Comparison of ENCODE assay signal across 9 mouse cellular contexts in the genomic region with DNA sequence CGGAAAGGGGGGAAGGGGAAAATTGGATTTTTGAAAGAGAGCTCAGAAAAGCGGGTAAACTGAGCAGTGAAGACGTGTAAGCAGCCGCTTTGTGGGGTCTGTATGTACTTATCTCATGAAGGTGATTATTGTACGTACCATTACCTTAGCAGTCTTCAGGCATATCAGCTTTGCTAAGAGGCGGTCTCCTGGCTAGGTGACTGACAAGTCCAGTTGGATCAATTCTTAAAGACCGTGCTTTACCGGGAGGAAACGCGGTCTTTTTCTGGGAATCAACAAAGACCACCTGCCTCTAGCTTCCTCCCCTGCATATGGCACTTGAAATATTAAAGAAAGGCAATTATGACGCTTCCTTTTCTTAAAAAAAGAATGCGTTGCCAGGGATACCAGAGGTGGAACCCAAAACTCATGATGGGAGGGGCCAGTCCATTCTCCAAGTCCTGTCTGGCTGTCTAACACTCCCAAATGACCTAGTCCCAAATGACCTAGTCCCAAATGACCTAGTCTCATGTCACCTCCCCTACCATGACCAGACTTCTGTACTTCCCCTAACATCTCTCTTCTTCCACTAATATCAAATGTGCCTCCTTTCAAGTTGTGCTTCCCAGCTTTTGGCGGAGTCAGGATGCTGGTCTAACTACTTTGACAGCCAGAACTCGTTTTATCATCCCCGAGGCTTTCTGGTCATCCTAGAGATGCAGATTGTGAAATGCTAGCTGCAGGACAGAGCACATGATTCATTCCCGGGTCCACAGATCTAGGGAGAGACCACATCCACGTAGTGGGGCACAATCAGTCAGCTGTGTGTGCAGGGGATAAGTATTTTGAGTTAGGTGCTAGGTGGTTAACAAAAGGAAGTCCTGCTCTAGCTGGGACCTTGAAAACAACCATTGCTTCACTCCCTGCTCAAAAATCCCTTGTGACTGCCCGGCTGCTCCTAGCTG. TPM values are rescaled to one million over a fixed set of nuclear protein-coding genes. Genes with fewer than 3 reads are reported as not detected.
DNase-seq lines count a peak whose midpoint lies in the region; ATAC-seq and TF ChIP-seq lines count a peak whose summit lies in the region.
"Had no signal": no experiment of that assay in that cellular context is flagged by ENCODE, and none has a peak within 500 bp of the region (broad histone marks: within the 10 kb centered on the region; RNA-seq: fewer than 3 reads in every experiment).

No protein-coding gene starts in this region.

- H3K9ac ChIP-seq in ES-Bruce4 (ENCODE audit: low read depth, poor library complexity, severe bottlenecking): no peak overlapping the region
- peak overlapping the region; percentile 71 for H3K9ac ChIP-seq in forebrain, embryonic 16.5 days (replicated peaks; ENCODE audit: low read depth, low read length)
- H3K9ac ChIP-seq in liver, embryonic 14.5 days (replicated peaks): no peak overlapping the region

- peaks cover 5% of the 10 kb centered on the region for H3K27me3 ChIP-seq in ES-Bruce4 (ENCODE audit: control insufficient read depth, insufficient read depth, low read length, poor library complexity, severe bottlenecking)
- H3K27me3 ChIP-seq in forebrain, embryonic 16.5 days (replicated peaks; ENCODE audit: control insufficient read depth, insufficient read depth, low read length): peaks cover 12% of the 10 kb centered on the region
- H3K27me3 ChIP-seq in liver, embryonic 14.5 days (ENCODE audit: control insufficient read depth, insufficient read depth, low read length): peaks cover 30% of the 10 kb centered on the region

- H3K4me3 ChIP-seq in ES-Bruce4 (ENCODE audit: low read depth, low read length): peak overlapping the region; percentile 88
- H3K4me3 ChIP-seq in forebrain, embryonic 16.5 days (replicated peaks; ENCODE audit: low read length): peak overlapping the region; percentile 80
- peak overlapping the region; percentile 47 to 59; a peak in 2 of 4 replicates for H3K4me3 ChIP-seq in liver, embryonic 14.5 days (ENCODE audit: insufficient read depth in 1 of 2, low read depth in 2 of 2, low read length in 2 of 2)

- H3K36me3 ChIP-seq in ES-Bruce4 (ENCODE audit: control insufficient read depth, insufficient read depth, low read length, poor library complexity, severe bottlenecking): no peaks in the 10 kb centered on the region
- H3K36me3 ChIP-seq in forebrain, embryonic 16.5 days (ENCODE audit: control insufficient read depth, insufficient read depth): no peaks in the 10 kb centered on the region
- H3K36me3 ChIP-seq in liver, embryonic 14.5 days (replicated peaks; ENCODE audit: control insufficient read depth, insufficient read depth, low read depth): no peaks in the 10 kb centered on the region

- ATAC-seq in forebrain, embryonic 16.5 days: no peak
- no peak for ATAC-seq in liver, embryonic 14.5 days (ENCODE audit: insufficient read depth)
- no peak for ATAC-seq in megakaryocyte-erythroid progenitor cell, adult 5-6 weeks (replicated peaks; ENCODE audit: low FRiP score, low TSS enrichment, poor library complexity, severe bottlenecking)

- peak; percentile 84 for DNase-seq in heart, adult 11 months
- no peak for DNase-seq in heart, adult 8-10 months (ENCODE audit: low spot score)
- no peak for DNase-seq in liver, embryonic 14.5 days (ENCODE audit: low read depth in 3 of 3, low spot score in 3 of 3)
- no peak for DNase-seq in spleen, postnatal 36 days (ENCODE audit: low spot score in 2 of 2)
- no peak for DNase-seq in left cerebral cortex, postnatal 4 days

- 33% methylated on average over 18 of the region's 18 CpGs for WGBS in forebrain, embryonic 16.5 days
- WGBS in liver, embryonic 14.5 days (ENCODE audit: insufficient replicate concordance): 31% methylated on average over 18 of the region's 18 CpGs

- H3K4me1 ChIP-seq in ES-Bruce4 (ENCODE audit: control insufficient read depth, insufficient read depth, low read length): no peaks in the 10 kb centered on the region
- H3K4me1 ChIP-seq in forebrain, embryonic 16.5 days (replicated peaks; ENCODE audit: control insufficient read depth, insufficient read depth, low read length): peaks cover 16% of the 10 kb centered on the region
- H3K4me1 ChIP-seq in liver, embryonic 14.5 days (replicated peaks; ENCODE audit: control insufficient read depth in 2 of 2, insufficient read depth in 2 of 2, low read length in 1 of 2): peaks cover 0 to 9% of the 10 kb centered on the region in 2 experiments; a peak in 2 of 4 replicates

- no peak for TF ChIP-seq POLR2A in ES-Bruce4 (IDR thresholded peaks at IDR 0.05; ENCODE audit: insufficient read depth, low read length)

- H3K27ac ChIP-seq in ES-Bruce4 (ENCODE audit: insufficient read depth, low read length): no peak overlapping the region
- no peak overlapping the region for H3K27ac ChIP-seq in forebrain, embryonic 16.5 days (ENCODE audit: low read length)
- H3K27ac ChIP-seq in liver, embryonic 14.5 days: no peak overlapping the region

- TF ChIP-seq EP300 in ES-Bruce4 (IDR thresholded peaks at IDR 0.05; ENCODE audit: insufficient read depth, low read depth, low read length): no peak
- no peak for TF ChIP-seq EP300 in liver, embryonic 14.5 days (IDR thresholded peaks at IDR 0.05; ENCODE audit: low read depth)

- H3K9me3 ChIP-seq in ES-Bruce4 (replicated peaks; ENCODE audit: control insufficient read depth, insufficient read depth, low read length, poor library complexity, severe bottlenecking): no peaks in the 10 kb centered on the region
- H3K9me3 ChIP-seq in forebrain, embryonic 16.5 days (ENCODE audit: control insufficient read depth, low read length): no peaks in the 10 kb centered on the region
- no peaks in the 10 kb centered on the region for H3K9me3 ChIP-seq in liver, embryonic 14.5 days (ENCODE audit: control insufficient read depth, low read length)

- intact Hi-C loops in left cerebral cortex, postnatal 4 days (cut with DNase I): loop anchor here (5.0 kb wide), 1 partner anchor 38 kb away; no protein-coding TSS in a partner anchor

- TF ChIP-seq CTCF in ES-Bruce4 (IDR thresholded peaks at IDR 0.05; ENCODE audit: low read depth, low read length): no peak
- no peak for TF ChIP-seq CTCF in liver, embryonic 14.5 days (IDR thresholded peaks at IDR 0.05; ENCODE audit: low read depth)

- H3K4me2 ChIP-seq in forebrain, embryonic 16.5 days (ENCODE audit: low read length): peak overlapping the region; percentile 87
- H3K4me2 ChIP-seq in liver, embryonic 14.5 days (ENCODE audit: low read depth): peak overlapping the region; percentile 63

RNA-seq across cellular contexts. Expression of a gene that starts 1.3 kb away (rescaled TPM):
- 10 to 100 TPM; 11.0 to 14.3 (median 12.2) TPM for total RNA-seq in heart, adult 8-10 months (2022)
- polyA plus RNA-seq in ES-Bruce4 (2011; ENCODE audit: insufficient read depth, insufficient read length, low read depth, missing spikeins): 12.6 and 14.9 TPM in 2 replicates
- 35.9 and 36.7 TPM in 2 replicates for polyA plus RNA-seq in forebrain, embryonic 16.5 days (2015; fragmentation: Nextera tagmentation; extraction: Ambion mirVana)
- 3.2 and 3.4 TPM in 2 replicates for polyA plus RNA-seq in liver, embryonic 14.5 days (2012; rRNA removed)
- polyA plus RNA-seq in liver, embryonic 14.5 days (2014; fragmentation: Nextera tagmentation; extraction: Ambion mirVana): 8.6 and 9.2 TPM in 2 replicates
- total RNA-seq in megakaryocyte-erythroid progenitor cell, adult 5-6 weeks (2014; fragmentation: Nextera tagmentation): 0.24 and 0.42 TPM in 2 replicates
- 0.99 TPM in 1 of 2 replicates, not detected in the other for total RNA-seq in megakaryocyte-erythroid progenitor cell, adult 5-6 weeks (2017)
- 10 to 100 TPM; 25.5 to 27.3 TPM for total RNA-seq in left cerebral cortex, postnatal 4 days (2021)

RNA-seq across cellular contexts. Expression of a gene that starts 9.6 kb away (rescaled TPM):
- total RNA-seq in heart, adult 8-10 months (2022): under 1 TPM in 3 of 4 experiments, not detected in 1; 0.06 to 0.17 (median 0.11) TPM
- 0.27 and 0.30 TPM in 2 replicates for polyA plus RNA-seq in ES-Bruce4 (2011; ENCODE audit: insufficient read depth, insufficient read length, low read depth, missing spikeins)
- 0.06 and 0.10 TPM in 2 replicates for polyA plus RNA-seq in forebrain, embryonic 16.5 days (2015; fragmentation: Nextera tagmentation; extraction: Ambion mirVana)
- 0.68 and 0.87 TPM in 2 replicates for polyA plus RNA-seq in liver, embryonic 14.5 days (2012; rRNA removed)
- polyA plus RNA-seq in liver, embryonic 14.5 days (2014; fragmentation: Nextera tagmentation; extraction: Ambion mirVana): 1.9 and 2.1 TPM in 2 replicates
- not detected in 2 replicates for total RNA-seq in megakaryocyte-erythroid progenitor cell, adult 5-6 weeks (2014; fragmentation: Nextera tagmentation)
- total RNA-seq in megakaryocyte-erythroid progenitor cell, adult 5-6 weeks (2017): not detected in 2 replicates
- under 1 TPM in 1 of 2 experiments, not detected in 1; 0.06 TPM for total RNA-seq in left cerebral cortex, postnatal 4 days (2021)

RNA-seq across cellular contexts. Expression of a gene that starts 46.9 kb away (rescaled TPM):
- total RNA-seq in heart, adult 8-10 months (2022): not detected
- 0.91 TPM in 1 of 2 replicates, not detected in the other for polyA plus RNA-seq in ES-Bruce4 (2011; ENCODE audit: insufficient read depth, insufficient read length, low read depth, missing spikeins)
- 0.44 TPM in 1 of 2 replicates, not detected in the other for polyA plus RNA-seq in forebrain, embryonic 16.5 days (2015; fragmentation: Nextera tagmentation; extraction: Ambion mirVana)
- polyA plus RNA-seq in liver, embryonic 14.5 days (2012; rRNA removed): not detected in 2 replicates
- polyA plus RNA-seq in liver, embryonic 14.5 days (2014; fragmentation: Nextera tagmentation; extraction: Ambion mirVana): not detected in 2 replicates
- total RNA-seq in megakaryocyte-erythroid progenitor cell, adult 5-6 weeks (2014; fragmentation: Nextera tagmentation): not detected in 2 replicates
- total RNA-seq in megakaryocyte-erythroid progenitor cell, adult 5-6 weeks (2017): not detected in 2 replicates
- total RNA-seq in left cerebral cortex, postnatal 4 days (2021): not detected
- polyA plus RNA-seq: gonadal fat pad, adult 2 months had no signal

Comparison
In these comparisons a context has a peak if more than half of its experiments do, and no peak if none do; other contexts are left out.
1. RNA of a gene that starts 1.3 kb away (total RNA-seq): 25.5 to 27.3 TPM in left cerebral cortex, postnatal 4 days and 11.0 to 14.3 TPM in heart, adult 8-10 months; 0.24 to 0.99 TPM in megakaryocyte-erythroid progenitor cell, adult 5-6 weeks; every median in the first group is over 4 times any median in the second.
2. Peak in every context shown above with its lines, with median percentiles within 50 percentile points of each other: H3K4me3 ChIP-seq.